Mouse (Mus musculus) T-helper 17 cell (primary cell): ENCODE measurements around the gene Tmem44.

ENCODE experiments used
- in situ Hi-C, 2 experiments: fragments of 300-600 bp; cut with MboI, MseI; formaldehyde crosslinking; loops; 1 replicate in 1 of 2; 2 replicates in 1 of 2; pipeline ENCODE4 v1.15.1; 2025; ENCODE audit warnings: high pct_unique_total_duplicates in 2 of 2

The Tmem44 gene

GRCm38 (mm10) chr16:30520361-30520823 is 30.2 kb downstream of the Tmem44 start:
- in situ Hi-C loops, result loop anchor here (5.0 kb wide), 2 partner anchors 148 to 268 kb away; no protein-coding TSS in a partner anchor

- in situ Hi-C loops, result no loop called here
These were observed 32.0 kb downstream of the Tmem44 start for GRCm38 (mm10) chr16:30518635-30519034.

- in situ Hi-C loops, result no loop called here
These were observed 32.9 kb downstream of the Tmem44 start for GRCm38 (mm10) chr16:30517666-30518283.

GRCm38 (mm10) chr16:30516993-30517392 is 33.6 kb downstream of the Tmem44 start:
- in situ Hi-C loops, result no loop called here

- in situ Hi-C loops, result no loop called here
These were observed 35.2 kb downstream of the Tmem44 start for GRCm38 (mm10) chr16:30515418-30515817.

- in situ Hi-C loops, result no loop called here
These were observed 37.3 kb downstream of the Tmem44 start for GRCm38 (mm10) chr16:30513050-30514024.

GRCm38 (mm10) chr16:30512375-30513049 is 38.1 kb downstream of the Tmem44 start:
- in situ Hi-C loops, result no loop called here

- in situ Hi-C loops, result no loop called here
These were observed 38.9 kb downstream of the Tmem44 start for GRCm38 (mm10) chr16:30511563-30512340.

- in situ Hi-C loops, result no loop called here
These were observed 39.9 kb downstream of the Tmem44 start for GRCm38 (mm10) chr16:30510504-30511451.

GRCm38 (mm10) chr16:30510091-30510490 is 40.6 kb downstream of the Tmem44 start:
- in situ Hi-C loops, result no loop called here

GRCm38 (mm10) chr16:30509340-30509739 is 41.3 kb downstream of the Tmem44 start:
- in situ Hi-C loops, result loop anchor here in 1 of 2 experiments (5.0 kb wide), 1 partner anchor 117 kb away; no protein-coding TSS in a partner anchor

- in situ Hi-C loops, result loop anchor here in 1 of 2 experiments (5.0 kb wide), 1 partner anchor 116 kb away; no protein-coding TSS in a partner anchor
These were observed 41.9 kb downstream of the Tmem44 start for GRCm38 (mm10) chr16:30508738-30509137.

GRCm38 (mm10) chr16:30507120-30507519 is 43.5 kb downstream of the Tmem44 start:
- in situ Hi-C loops, result loop anchor here in 1 of 2 experiments (5.0 kb wide), 1 partner anchor 115 kb away; no protein-coding TSS in a partner anchor

- in situ Hi-C loops, result loop anchor here in 1 of 2 experiments (5.0 kb wide), 1 partner anchor 113 kb away; no protein-coding TSS in a partner anchor
These were observed 45.2 kb downstream of the Tmem44 start for GRCm38 (mm10) chr16:30505311-30506031.

GRCm38 (mm10) chr16:30504856-30505255 is 45.8 kb downstream of the Tmem44 start:
- in situ Hi-C loops, result loop anchor here in 1 of 2 experiments (5.0 kb wide), 1 partner anchor 113 kb away; no protein-coding TSS in a partner anchor

GRCm38 (mm10) chr16:30503958-30504357 is 46.7 kb downstream of the Tmem44 start:
- in situ Hi-C loops, result no loop called here

- in situ Hi-C loops, result no loop called here
These were observed 48.3 kb downstream of the Tmem44 start for GRCm38 (mm10) chr16:30502221-30502891.

- in situ Hi-C loops, result no loop called here
These were observed 49.0 kb downstream of the Tmem44 start for GRCm38 (mm10) chr16:30501621-30502020.
